Mouse (Mus musculus) effector memory CD4-positive, alpha-beta T cell, adult 5 months (primary cell): ENCODE measurements around the gene Mapk9. TPM values are rescaled to one million over a fixed set of nuclear protein-coding genes. Genes with fewer than 3 reads are reported as not detected.

Experiments
- polyA plus RNA-seq: library from polyadenylated mRNA; unstranded; fragments of 100-300 nt; shearing (Covaris generic); gene quantifications from one replicate; pipeline ENCODE4 v1.2.1, GENCODE M21; 2017

Mapk9 gene
- 44.7 TPM for polyA plus RNA-seq

DNA sequence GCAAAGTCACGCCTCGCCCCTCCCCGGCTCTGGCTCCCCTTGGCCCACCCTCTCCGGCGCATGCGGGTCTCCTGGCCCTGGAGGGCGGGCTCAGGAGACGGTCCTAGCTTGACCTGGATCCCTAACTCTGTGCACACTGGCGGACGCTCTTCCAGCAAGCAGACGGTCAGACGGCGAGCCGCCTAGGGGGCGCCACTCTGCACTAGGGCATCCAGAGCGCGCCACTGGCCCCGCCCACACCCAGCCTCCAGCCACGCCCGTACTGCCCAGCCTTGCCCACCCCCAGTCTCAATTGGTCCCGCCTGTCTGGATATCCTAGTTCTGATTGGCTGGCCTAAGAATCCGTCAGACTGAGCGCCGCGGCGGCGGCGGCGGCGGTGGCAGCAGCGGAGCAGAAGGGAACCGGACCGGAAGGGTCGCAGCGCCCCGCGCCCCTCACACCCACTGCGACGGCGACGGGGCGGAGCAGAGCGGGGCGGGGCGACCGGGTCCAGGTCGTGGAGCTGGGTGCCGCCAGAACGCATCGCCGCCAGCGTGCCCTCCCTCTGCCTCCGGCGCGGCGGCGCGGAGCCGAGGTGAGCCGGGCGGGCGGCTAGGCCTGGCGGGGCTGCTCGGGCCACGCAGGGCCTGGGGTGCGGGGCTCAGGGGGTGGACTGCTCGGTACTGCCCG is at the start of gene Mapk9:
Mapk9 (plus strand) TSS at position 351 of the 670 bp plus-strand sequence.

DNA sequence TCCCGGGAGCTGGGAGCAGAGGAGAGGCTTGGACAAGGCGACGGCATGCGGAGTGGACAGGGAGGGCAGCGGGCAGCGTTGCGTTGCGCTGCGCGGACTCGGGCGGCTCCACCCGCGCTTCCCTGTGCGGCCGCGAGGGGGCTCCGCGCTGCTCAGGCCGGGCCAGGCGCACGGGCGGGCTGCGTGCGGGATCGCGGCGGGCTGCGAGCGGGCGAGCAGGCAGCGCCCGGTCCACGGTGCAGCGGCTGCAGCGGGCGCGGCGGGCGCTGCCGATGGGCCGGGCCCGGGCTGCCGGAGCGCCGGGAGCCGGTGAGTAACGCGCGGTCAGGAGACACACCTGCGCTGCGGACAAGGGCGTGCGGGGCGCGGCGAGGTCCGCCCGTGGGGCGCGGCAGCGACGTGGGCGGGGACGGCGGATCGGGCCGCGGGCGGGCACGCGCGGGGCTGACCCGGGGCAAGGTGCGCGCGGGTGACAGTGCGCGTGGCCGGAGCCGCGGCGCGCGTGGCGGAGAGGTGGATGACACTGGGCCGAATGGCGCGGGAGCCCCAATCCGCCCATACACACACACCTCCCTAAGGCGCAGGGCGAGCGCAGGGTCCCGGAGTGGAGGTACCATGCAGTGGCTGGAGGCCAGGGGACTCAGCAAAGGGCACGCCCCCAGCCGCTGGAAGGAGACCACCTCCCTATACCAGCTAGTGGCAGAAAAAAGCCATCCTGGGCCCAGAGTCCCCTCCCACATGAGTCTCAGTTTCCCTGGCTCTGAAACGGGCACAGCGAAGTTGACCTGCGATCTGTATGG is 55.3 kb downstream of the Mapk9 start, which contains the start of gene Rasgef1c:
Rasgef1c (plus strand) TSS at position 177 of the 800 bp plus-strand sequence.

Other genes starting within 250 kb of the Mapk9 start
- gene Flt4, start 237.5 kb upstream of the Mapk9 start, polyA plus RNA-seq, result not detected
- gene Scgb3a1, start 183.1 kb upstream of the Mapk9 start, polyA plus RNA-seq, result not detected
- 69.3 TPM for gene Cnot6, start 134.0 kb upstream of the Mapk9 start, polyA plus RNA-seq
- not detected for gene Gfpt2, start 52.6 kb upstream of the Mapk9 start, polyA plus RNA-seq
- not detected for gene Rasgef1c, start 55.1 kb downstream of the Mapk9 start, polyA plus RNA-seq
- 7.8 TPM for gene Rnf130, start 178.6 kb downstream of the Mapk9 start, polyA plus RNA-seq